Mouse (Mus musculus) bone marrow macrophage, adult 2 months (primary cell): ENCODE data around the gene Hmox1.

Source experiments
- CTCF ChIP-seq: IDR thresholded peaks from 2 replicates; pipeline ENCODE4 v1.5.1; 2012; ENCODE audit warnings: low read depth, mild to moderate bottlenecking, low read length, moderate library complexity
- POLR2A ChIP-seq: IDR thresholded peaks from 2 replicates; pipeline ENCODE4 v1.6.1; 2012; ENCODE audit warnings: mild to moderate bottlenecking, low read depth, low read length, borderline replicate concordance

- TF ChIP-seq POLR2A (no peak), CTCF (no peak)
Observed at GRCm38 (mm10) chr8:75110093-75110492, 16.7 kb downstream of the Hmox1 start.
